Mouse (Mus musculus): ENCODE measurements at regions not wholly inside any gene's neighbourhood (a gene's known extent, or its start where the extent isn't known, plus 50 kb on each side); places are given as distances from the start of the nearest gene placed in this dataset.

DNA sequence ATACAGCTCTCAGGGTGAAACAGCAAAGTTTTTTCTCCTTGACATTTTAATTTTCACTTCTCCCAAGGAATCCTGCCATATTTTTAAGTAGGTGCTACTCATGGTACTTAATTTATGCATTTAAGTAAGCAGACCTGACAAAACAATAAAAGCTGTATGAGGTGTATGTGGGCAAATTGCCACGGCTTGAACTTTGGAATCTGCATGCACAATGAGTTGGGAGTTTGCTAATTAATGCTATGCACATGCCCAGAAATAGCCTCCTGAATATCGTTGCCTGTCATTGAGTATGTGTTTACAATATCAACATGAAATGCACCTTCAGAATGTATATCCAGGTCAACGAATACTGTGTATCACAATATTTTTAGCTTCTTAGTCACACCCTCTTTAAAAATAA is 498.9 kb downstream of the Olfm4 start:
- DNase-seq (ENCODE audit: low spot score in 2 of 2): no peak

DNA sequence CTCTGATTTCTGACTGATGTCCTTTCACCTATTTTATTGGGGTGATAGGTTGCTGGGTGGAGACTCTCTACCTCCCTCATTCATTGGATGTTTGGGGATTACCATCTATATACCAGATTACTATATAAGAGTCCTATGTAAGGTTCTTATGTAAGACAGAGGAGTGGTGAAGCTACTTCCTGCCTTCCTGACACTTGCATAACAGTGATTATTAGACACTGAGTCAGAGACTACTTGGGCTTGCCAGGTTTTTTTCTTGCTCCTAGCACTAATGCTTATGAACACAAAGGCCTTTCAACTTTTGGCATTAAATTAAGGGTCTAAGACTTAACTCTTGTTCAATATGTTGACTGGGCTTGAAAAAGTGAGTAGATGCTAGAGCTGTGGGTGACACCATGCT is 500.4 kb downstream of the Olfm4 start:
- no peak for DNase-seq (ENCODE audit: low spot score in 2 of 2)

DNA sequence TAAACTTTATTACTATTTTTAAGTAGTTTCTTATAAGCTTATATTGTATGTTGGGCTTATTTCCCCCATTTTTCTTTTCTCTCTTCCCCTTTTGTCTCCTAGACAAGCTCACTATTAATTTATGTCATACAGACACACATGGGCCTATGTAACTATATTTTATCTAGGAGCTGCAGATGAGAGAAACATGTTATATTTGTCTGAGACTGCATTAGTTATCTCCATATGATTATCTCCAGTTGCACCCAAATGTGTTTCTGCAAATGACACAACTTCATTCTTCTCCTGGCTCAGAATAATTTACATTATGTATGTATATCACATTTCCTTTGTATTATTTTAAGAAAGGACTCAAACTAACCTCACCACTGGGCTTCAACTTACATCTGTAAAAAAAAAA is 501.3 kb downstream of the Olfm4 start:
- DNase-seq (ENCODE audit: low spot score in 2 of 2): no peak

DNA sequence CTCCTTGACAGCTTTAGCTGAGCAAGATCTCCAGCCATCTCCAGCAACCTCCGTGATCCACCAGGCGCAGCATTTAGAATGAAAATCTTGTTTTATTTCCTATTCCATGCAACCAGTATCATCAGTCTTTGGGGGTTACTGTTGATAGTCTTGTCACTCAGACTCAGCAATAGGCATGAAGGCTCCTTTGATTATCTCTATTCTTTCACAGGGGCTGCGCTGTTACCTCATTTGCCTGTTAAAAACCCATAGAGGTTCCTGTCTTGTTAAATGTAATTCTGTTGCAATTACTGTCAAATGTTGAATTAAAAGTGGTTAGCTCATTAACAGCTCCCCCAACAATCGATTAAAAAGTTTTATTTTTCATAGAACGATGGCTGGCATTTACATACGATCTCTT is 502.7 kb downstream of the Olfm4 start:
- no peak for DNase-seq (ENCODE audit: low spot score in 2 of 2)

DNA sequence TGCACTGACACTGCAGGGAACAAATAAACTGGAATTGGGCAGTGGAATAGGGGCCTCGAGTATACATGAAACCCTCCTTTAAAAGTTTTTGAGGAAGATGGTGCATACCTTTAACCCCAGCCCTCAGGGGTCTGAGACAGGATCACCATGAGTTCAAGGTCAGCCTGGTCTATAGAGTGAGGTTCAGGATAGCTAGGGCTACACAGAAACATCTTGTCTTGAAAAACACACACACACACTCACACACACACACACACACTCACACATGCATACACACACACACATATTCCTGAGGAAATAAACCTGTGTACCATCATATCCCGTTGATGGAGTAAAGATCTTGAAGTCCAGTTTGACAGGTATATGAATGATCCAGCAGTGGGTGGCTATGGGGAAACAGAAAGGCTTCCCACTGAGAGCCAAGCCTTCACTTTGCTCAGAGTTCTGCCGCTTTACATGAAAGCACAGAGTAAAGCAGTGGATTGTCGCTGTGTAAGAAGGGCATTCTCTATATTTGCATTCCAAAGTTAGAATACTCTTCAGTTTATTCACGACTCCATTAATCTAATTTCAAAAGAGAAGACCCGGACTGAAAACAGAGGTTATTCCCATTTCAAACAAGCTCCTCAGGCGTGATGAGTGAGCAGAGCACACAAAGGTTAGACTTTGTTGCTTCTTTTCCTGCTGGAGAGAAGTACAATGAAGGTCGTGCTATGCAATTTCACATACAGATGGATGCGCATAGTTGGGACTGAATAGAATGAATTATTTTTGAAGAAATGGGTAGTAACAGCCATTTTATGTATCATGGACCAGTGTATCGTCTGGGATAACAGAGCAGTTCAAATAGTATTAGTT is 508.4 kb downstream of the Olfm4 start:
- no peak for DNase-seq (ENCODE audit: low spot score in 2 of 2)

DNA sequence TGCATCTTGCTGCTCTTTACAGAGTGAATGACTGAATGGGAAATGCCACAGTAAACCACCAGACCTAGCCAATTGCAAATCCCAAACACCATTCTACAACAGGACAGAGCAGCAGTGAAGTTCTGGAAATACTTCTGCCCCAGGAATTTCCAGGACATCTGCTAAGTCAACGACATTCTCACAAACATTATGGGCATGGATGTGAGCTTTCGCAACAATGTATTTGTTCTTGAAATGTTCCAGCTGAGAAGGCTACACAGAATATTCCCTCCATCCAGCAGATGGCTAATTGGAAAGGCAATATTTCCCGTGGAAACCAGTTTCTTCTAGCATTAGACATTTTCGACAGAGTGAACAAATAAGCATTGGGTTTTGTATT is 509.0 kb downstream of the Olfm4 start:
- DNase-seq (ENCODE audit: low spot score in 2 of 2): no peak

DNA sequence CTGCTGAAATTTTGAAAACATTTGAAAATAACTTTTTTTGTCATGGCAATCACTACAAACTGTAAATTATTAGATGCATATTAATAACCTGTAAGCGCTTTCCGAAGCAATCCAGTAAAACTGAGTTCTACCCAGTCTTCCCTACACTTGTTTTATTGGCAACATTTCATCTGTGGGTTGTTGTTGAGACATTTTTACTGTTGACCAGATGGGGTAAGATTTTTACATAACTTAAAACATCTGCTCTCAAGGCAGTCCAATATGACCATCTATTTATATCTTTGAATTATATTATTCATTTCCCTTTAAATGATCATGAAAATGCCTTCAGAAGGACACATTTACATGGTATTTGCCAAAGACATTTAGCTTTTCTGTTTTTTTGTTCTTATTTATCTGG is 520.5 kb downstream of the Olfm4 start:
- no peak for DNase-seq (ENCODE audit: low spot score in 2 of 2)

GRCm38 (mm10) chr14:80516626-80517025 is 532.7 kb downstream of the Olfm4 start:
- DNase-seq (ENCODE audit: low spot score in 2 of 2): no peak

GRCm38 (mm10) chr14:80521216-80521615 is 537.3 kb downstream of the Olfm4 start:
- no peak for DNase-seq (ENCODE audit: low spot score in 2 of 2)

DNA sequence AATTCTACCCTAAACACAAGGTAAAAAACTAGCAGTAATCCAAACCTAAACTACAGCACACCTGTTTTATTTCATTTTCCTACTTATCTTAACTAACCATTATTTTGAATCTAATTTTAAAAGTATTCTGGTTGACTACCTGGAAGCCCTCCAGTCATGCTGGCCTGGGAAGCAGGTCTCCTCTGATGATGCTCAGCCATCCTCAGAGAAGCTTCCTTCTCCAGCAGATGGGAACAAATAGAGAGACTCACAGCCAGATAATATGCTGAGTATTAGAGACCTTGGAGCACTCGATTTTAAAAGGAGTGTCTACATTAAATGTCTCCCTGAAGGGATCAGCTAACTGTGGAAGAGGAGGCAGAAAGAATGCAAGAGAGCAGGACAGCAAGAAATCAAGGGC is 537.8 kb downstream of the Olfm4 start:
- no peak for DNase-seq (ENCODE audit: low spot score in 2 of 2)

- no peak for DNase-seq (ENCODE audit: low spot score in 2 of 2)
These were observed 538.7 kb downstream of the Olfm4 start for GRCm38 (mm10) chr14:80522536-80522935.

- no peak for DNase-seq (ENCODE audit: low spot score in 2 of 2)
These were observed 544.6 kb downstream of the Olfm4 start for GRCm38 (mm10) chr14:80528419-80529028.

GRCm38 (mm10) chr14:80536044-80536745 is 552.3 kb downstream of the Olfm4 start:
- DNase-seq (ENCODE audit: low spot score in 2 of 2): no peak

GRCm38 (mm10) chr14:80559950-80560349 is 576.1 kb downstream of the Olfm4 start:
- no peak for DNase-seq (ENCODE audit: low spot score in 2 of 2)

All from heart, adult 9 months (tissue).